ENCODE assay signal across 8 mouse cellular contexts in the genomic region with DNA sequence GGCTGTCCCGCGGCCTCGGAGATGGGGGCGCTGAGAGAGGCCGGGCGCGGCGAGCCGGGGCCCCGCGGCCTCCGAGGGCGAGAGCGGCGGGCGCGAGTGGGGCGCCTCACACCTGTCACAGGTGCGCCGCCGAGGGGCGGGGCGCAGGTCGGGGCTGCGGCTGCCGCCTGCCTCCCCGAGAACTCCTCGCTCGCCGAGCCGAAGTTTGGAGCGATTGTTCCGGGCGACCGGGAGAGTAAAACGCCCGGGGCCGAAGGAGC. TPM values are rescaled to one million over a fixed set of nuclear protein-coding genes. Genes with fewer than 3 reads are reported as not detected.
DNase-seq lines count a peak whose midpoint lies in the region; ATAC-seq and TF ChIP-seq lines count a peak whose summit lies in the region.

No protein-coding gene starts in this region.

- TF ChIP-seq POLR2A in testis, adult 2 months (IDR thresholded peaks at IDR 0.05; ENCODE audit: control insufficient read depth, low read depth, low read length): no peak

- peak overlapping the region; percentile 98 for H3K27ac ChIP-seq in testis, adult 2 months (ENCODE audit: control insufficient read depth, insufficient read depth, low read depth, low read length)
- H3K27ac ChIP-seq in stomach, embryonic 15.5 days: peak overlapping the region; percentile 93

- ATAC-seq in stomach, embryonic 15.5 days (ENCODE audit: insufficient read depth, low FRiP score, low read depth): peak; percentile 53

- H3K4me2 ChIP-seq in stomach, embryonic 15.5 days: peak overlapping the region; percentile 90

- under 1% methylated on average over 16 of the region's 38 CpGs for WGBS in stomach, embryonic 15.5 days

- H3K9me3 ChIP-seq in stomach, embryonic 15.5 days: no peaks in the 10 kb centered on the region

- no peaks in the 10 kb centered on the region for H3K36me3 ChIP-seq in testis, adult 2 months (ENCODE audit: control insufficient read depth, insufficient read depth, low read length)
- no peaks in the 10 kb centered on the region for H3K36me3 ChIP-seq in stomach, embryonic 15.5 days

- peaks cover 15% of the 10 kb centered on the region for H3K4me1 ChIP-seq in testis, adult 2 months (ENCODE audit: control insufficient read depth, insufficient read depth, low read length)
- peaks cover 18% of the 10 kb centered on the region; the same call in 1 of the 2 replicates for H3K4me1 ChIP-seq in stomach, embryonic 15.5 days

- peak overlapping the region; percentile 97 for H3K9ac ChIP-seq in stomach, embryonic 15.5 days

- TF ChIP-seq CTCF in testis, adult 2 months (IDR thresholded peaks at IDR 0.05; ENCODE audit: control insufficient read depth, insufficient read depth, insufficient replicate concordance, low read depth, low read length): no peak

- DNase-seq in cerebellum, adult 8-10 months: peak; percentile 15
- no peak for DNase-seq in cerebellum, adult 11-12 months
- no peak for DNase-seq in testis, postnatal 10 days (ENCODE audit: low spot score)
- peak; percentile 40 for DNase-seq in liver
- no peak for DNase-seq in left cerebral cortex, adult 11 months (ENCODE audit: low spot score)
- DNase-seq in spleen, postnatal 10 days (ENCODE audit: low spot score in 2 of 2): no peak

- peak overlapping the region; percentile 89 for H3K4me3 ChIP-seq in testis, adult 2 months (ENCODE audit: control insufficient read depth, low read depth, low read length)
- H3K4me3 ChIP-seq in stomach, embryonic 15.5 days (replicated peaks): peak overlapping the region; percentile 96

- H3K27me3 ChIP-seq in testis, adult 2 months (ENCODE audit: control insufficient read depth, insufficient read depth, low read length): no peaks in the 10 kb centered on the region
- no peaks in the 10 kb centered on the region for H3K27me3 ChIP-seq in stomach, embryonic 15.5 days (replicated peaks)

RNA-seq across cellular contexts. Expression of gene Gab2, which starts 0.5 kb away (rescaled TPM):
- 23.3 and 28.3 TPM in 2 replicates for polyA plus RNA-seq in testis, adult 2 months (2012; rRNA removed)
- 7.5 and 8.7 TPM in 2 replicates for polyA plus RNA-seq in stomach, embryonic 15.5 days (2015; fragmentation: Nextera tagmentation; extraction: Ambion mirVana)

Comparison
In these comparisons a context has a peak if more than half of its experiments do, and no peak if none do; other contexts are left out.
1. DNase-seq: peak in cerebellum, adult 8-10 months (single experiment) and liver (single experiment); none in cerebellum, adult 11-12 months (single experiment), testis, postnatal 10 days (single experiment), left cerebral cortex, adult 11 months (single experiment) and spleen, postnatal 10 days (0 of 2).